Mouse (Mus musculus) lung, adult 2 months (tissue): ENCODE data around the gene Pelo.

Experiments used
- CTCF ChIP-seq: fragments of 200-500 bp; IDR thresholded peaks from 2 replicates; pipeline ENCODE4 v1.5.1; 2011; ENCODE audit warnings: mild to moderate bottlenecking, low read length, control low read depth; ENCODE audit not compliant: insufficient read depth
- POLR2A ChIP-seq: fragments of 200-500 bp; IDR thresholded peaks from 2 replicates; pipeline ENCODE4 v1.6.1; 2011; ENCODE audit warnings: low read depth, mild to moderate bottlenecking, control low read depth, low read length, borderline replicate concordance; ENCODE audit errors: extremely low read depth

DNA sequence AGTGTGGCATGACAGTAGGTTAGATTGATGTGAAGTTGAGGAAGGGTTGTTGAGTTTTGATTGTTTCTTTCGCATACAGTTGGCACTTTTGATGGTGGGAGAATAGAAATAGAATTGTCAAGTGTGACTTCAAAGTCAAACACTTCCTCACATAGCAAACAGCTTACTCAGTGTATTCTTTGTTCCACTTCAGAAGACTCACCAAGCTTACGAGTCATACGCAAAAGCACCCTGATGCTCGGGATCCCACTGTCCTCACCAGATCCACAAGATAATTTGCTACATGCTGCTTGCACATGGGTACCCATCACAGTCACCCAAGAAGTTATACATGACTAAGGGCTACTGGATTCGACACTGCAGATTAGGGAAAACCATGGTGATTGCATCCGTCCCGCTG, 48.5 kb upstream of the Pelo start:
- TF ChIP-seq CTCF (no peak), POLR2A (no peak)
